Mouse (Mus musculus): Measurements from ENCODE around the gene Fam129b.

DNA sequence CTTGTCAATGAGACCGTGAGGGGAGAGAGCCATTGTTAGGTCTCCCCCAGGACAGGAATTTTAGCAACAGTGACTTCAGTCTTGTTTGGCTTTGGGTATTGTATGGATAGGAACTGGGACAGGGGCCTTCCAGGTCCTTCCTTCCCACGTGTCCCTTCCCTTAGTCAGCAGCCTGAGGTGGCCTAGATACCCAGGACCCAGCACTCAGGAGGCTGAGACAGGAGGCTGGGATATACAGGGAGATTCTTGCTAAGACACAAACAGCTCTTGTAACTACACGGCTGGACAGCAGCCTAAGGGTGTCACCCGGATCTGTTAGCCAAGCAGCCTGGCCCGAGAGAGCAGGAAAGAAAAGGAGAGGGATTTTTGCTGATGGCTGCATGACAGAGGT is 16.3 kb upstream of the Fam129b start:
- TF ChIP-seq MAFK (IDR thresholded peaks at IDR 0.05; ENCODE audit: insufficient read depth, low read depth, low read length) (no peak), CHD2 (IDR thresholded peaks at IDR 0.05; ENCODE audit: low read depth, low read length) (no peak), HCFC1 (IDR thresholded peaks at IDR 0.05; ENCODE audit: borderline replicate concordance, insufficient read depth, low read length) (no peak), ZNF384 (IDR thresholded peaks at IDR 0.05; ENCODE audit: low read depth, low read length) (no peak)
